9 mouse cellular contexts compared by ENCODE assay signal in genomic region chr9:123523676-123524075, GRCm38 (mm10). TPM values are rescaled to one million over a fixed set of nuclear protein-coding genes. Genes with fewer than 3 reads are reported as not detected.
A peak's percentile ranks its signal among the peaks of the same experiment; 100 is the strongest.
DNase-seq lines count a peak whose midpoint lies in the region; TF ChIP-seq lines count a peak whose summit lies in the region.
"Had no signal": no experiment of that assay in that cellular context is flagged by ENCODE, and none has a peak within 500 bp of the region (broad histone marks: within the 10 kb centered on the region; RNA-seq: fewer than 3 reads in every experiment).

No protein-coding gene starts in this region.

- H3K9ac ChIP-seq in MEL (ENCODE audit: control insufficient read depth, low read depth, low read length, poor library complexity, severe bottlenecking), result no peak overlapping the region
- H3K9ac ChIP-seq: neural tube, embryonic 12.5 days had no signal

- TF ChIP-seq POLR2A in MEL (IDR thresholded peaks at IDR 0.05; ENCODE audit: control insufficient read depth in 1 of 2, insufficient read depth in 1 of 2, low read depth in 1 of 2, low read length in 2 of 2, poor library complexity in 1 of 2), result no peak

- no peak overlapping the region for H3K27ac ChIP-seq in MEL (ENCODE audit: control insufficient read depth, low read depth, low read length)
- H3K27ac ChIP-seq: neural tube, embryonic 12.5 days had no signal

- H3K4me1 ChIP-seq in MEL (ENCODE audit: control insufficient read depth in 1 of 2, insufficient read depth in 2 of 2, low read length in 2 of 2), result peaks cover 7 to 11% of the 10 kb centered on the region in 2 experiments; a peak in 3 of 4 replicates
- H3K4me1 ChIP-seq: neural tube, embryonic 12.5 days had no signal

- no peaks in the 10 kb centered on the region for H3K27me3 ChIP-seq in MEL (ENCODE audit: control insufficient read depth in 1 of 2, insufficient read depth in 2 of 2, low read length in 2 of 2)
- H3K27me3 ChIP-seq: neural tube, embryonic 12.5 days had no signal

- TF ChIP-seq EP300 in MEL (IDR thresholded peaks at IDR 0.05; ENCODE audit: low read depth in 1 of 2, low read length in 2 of 2), result no peak

- peak; percentile 28 for TF ChIP-seq RAD21 in MEL (IDR thresholded peaks at IDR 0.05; ENCODE audit: low read depth, low read length)

- no peaks in the 10 kb centered on the region for H3K9me3 ChIP-seq in MEL (replicated peaks; ENCODE audit: insufficient read depth, low read length)
- H3K9me3 ChIP-seq: neural tube, embryonic 12.5 days had no signal

- DNase-seq in adrenal gland, postnatal 10 days, result peak; percentile 51
- DNase-seq in adrenal gland, postnatal 4 days (ENCODE audit: low spot score in 2 of 2), result no peak
- peak; percentile 39 for DNase-seq in kidney, postnatal 14 days
- no peak for DNase-seq in kidney, adult 11 months
- peak; percentile 76 for DNase-seq in MEL (ENCODE audit: low read depth, low spot score)
- DNase-seq in forelimb bud, embryonic 11.5 days (ENCODE audit: low read depth, low spot score), result peak; percentile 55
- DNase-seq in spleen, postnatal 10 days (ENCODE audit: low spot score in 2 of 2), result peak; percentile 55 to 76
- no peak for DNase-seq in layer of hippocampus, adult 9-11 months

- H3K79me2 ChIP-seq in MEL (ENCODE audit: control insufficient read depth, insufficient read depth, low read length, poor library complexity), result no peaks in the 10 kb centered on the region

- peaks cover 2 to 10% of the 10 kb centered on the region in 2 experiments for H3K36me3 ChIP-seq in MEL (ENCODE audit: control insufficient read depth in 1 of 2, insufficient read depth in 2 of 2, low read length in 2 of 2)

- H3K4me3 ChIP-seq in MEL (ENCODE audit: control insufficient read depth in 1 of 2, insufficient read depth in 1 of 2, low read depth in 2 of 2, low read length in 2 of 2), result no peak overlapping the region
- H3K4me3 ChIP-seq: neural tube, embryonic 12.5 days had no signal

- peak; percentile 77 to 81 (median 77) for TF ChIP-seq CTCF in MEL (IDR thresholded peaks at IDR 0.05 in 2 of 3, conservative IDR thresholded peaks at IDR 0.05 in 1 of 3; ENCODE audit: control insufficient read depth in 1 of 3, insufficient read depth in 1 of 3, low read depth in 2 of 3, low read length in 3 of 3, poor library complexity in 1 of 3, severe bottlenecking in 1 of 3)

TF ChIP-seq in MEL, 35 proteins besides CTCF, POLR2A, EP300 and RAD21:
- TF ChIP-seq ZC3H11A (IDR thresholded peaks at IDR 0.05; ENCODE audit: low read depth, low read length) (0 out of 2 replicates have a peak, but pooled peaks have one; percentile 3), ZKSCAN1 (IDR thresholded peaks at IDR 0.05; ENCODE audit: low read depth, low read length) (no peak), SMC3 (IDR thresholded peaks at IDR 0.05; ENCODE audit: low read depth, low read length) (peak; percentile 54), MYB (IDR thresholded peaks at IDR 0.05; ENCODE audit: low read depth, low read length) (no peak), MEF2A (IDR thresholded peaks at IDR 0.05; ENCODE audit: extremely low read depth, insufficient replicate concordance, low read depth, low read length, poor library complexity, severe bottlenecking) (no peak)

RNA-seq across cellular contexts. Expression of gene Sacm1l, which starts 5.9 kb away (rescaled TPM):
- 10 to 100 TPM; 60.2 to 84.8 TPM for total RNA-seq in adrenal gland, postnatal 10 days (2021)
- 10 to 100 TPM; 47.0 to 59.8 TPM for total RNA-seq in adrenal gland, postnatal 4 days (2021)
- total RNA-seq in MEL (2012; rRNA removed), result 20.5 and 20.8 TPM in 2 replicates
- 10 to 100 TPM in 1 of 2 experiments, not detected in 1; 21.7 TPM for polyA plus RNA-seq in MEL (2012; ENCODE audit: insufficient read depth in 1 of 2, insufficient read length in 2 of 2, low read depth in 1 of 2, low replicate concordance in 2 of 2, missing spikeins in 1 of 2)

RNA-seq across cellular contexts. Expression of gene Limd1, which starts 45.2 kb away (rescaled TPM):
- 10 to 100 TPM; 31.8 to 35.9 TPM for total RNA-seq in adrenal gland, postnatal 10 days (2021)
- total RNA-seq in adrenal gland, postnatal 4 days (2021), result 10 to 100 TPM; 41.7 to 47.3 TPM
- 32.0 and 37.5 TPM in 2 replicates for total RNA-seq in MEL (2012; rRNA removed)
- 10 to 100 TPM in 1 of 2 experiments, not detected in 1; 32.6 TPM for polyA plus RNA-seq in MEL (2012; ENCODE audit: insufficient read depth in 1 of 2, insufficient read length in 2 of 2, low read depth in 1 of 2, low replicate concordance in 2 of 2, missing spikeins in 1 of 2)

Comparison
In these comparisons a context has a peak if more than half of its experiments do, and no peak if none do; other contexts are left out.
1. DNase-seq: peak in adrenal gland, postnatal 10 days (single experiment), kidney, postnatal 14 days (single experiment), MEL (single experiment), forelimb bud, embryonic 11.5 days (single experiment) and spleen, postnatal 10 days (2 of 2); none in adrenal gland, postnatal 4 days (0 of 2), kidney, adult 11 months (single experiment) and layer of hippocampus, adult 9-11 months (single experiment).